Mouse (Mus musculus): ENCODE data around the gene Sp6. TPM values are rescaled to one million over a fixed set of nuclear protein-coding genes. Genes with fewer than 3 reads are reported as not detected.

The Sp6 gene
- polyA plus RNA-seq, 1 experiment from 2014 or later = 0.03 TPM

GRCm38 (mm10) chr11:97066656-97067360, 53.6 kb downstream of the Sp6 start:
- no peak for ATAC-seq (ENCODE audit: insufficient read depth)
- 63% methylated on average over 22 of the region's 22 CpGs for WGBS (ENCODE audit: insufficient replicate concordance)

GRCm38 (mm10) chr11:97069333-97069732, 56.1 kb downstream of the Sp6 start:
- Histone ChIP-seq H3K27me3 (no peaks in the 10 kb centered on the region), H3K27ac (replicated peaks) (no peak overlapping the region), H3K9ac (no peak overlapping the region), H3K4me1 (replicated peaks) (no peaks in the 10 kb centered on the region), H3K4me3 (replicated peaks) (no peak overlapping the region), H3K36me3 (replicated peaks) (peaks cover 10% of the 10 kb centered on the region; the same call in 1 of the 2 replicates), H3K9me3 (replicated peaks) (no peaks in the 10 kb centered on the region), H3K4me2 (no peak overlapping the region)
- WGBS (ENCODE audit: insufficient replicate concordance) = 63% methylated on average over 1 of the region's 1 CpGs
- no peak for ATAC-seq (ENCODE audit: insufficient read depth)

More at GRCm38 (mm10) chr11:97066656-97067360, 53.6 kb downstream of the Sp6 start:
- Histone ChIP-seq H3K36me3 (replicated peaks) (peaks cover 10% of the 10 kb centered on the region; the same call in 1 of the 2 replicates), H3K9me3 (replicated peaks) (no peaks in the 10 kb centered on the region), H3K9ac (no peak overlapping the region), H3K27me3 (no peaks in the 10 kb centered on the region), H3K4me1 (replicated peaks) (no peaks in the 10 kb centered on the region), H3K4me3 (replicated peaks) (no peak overlapping the region), H3K27ac (replicated peaks) (no peak overlapping the region), H3K4me2 (no peak overlapping the region)

- Histone ChIP-seq H3K9me3 (replicated peaks) (no peaks in the 10 kb centered on the region), H3K4me1 (replicated peaks) (no peaks in the 10 kb centered on the region), H3K4me3 (replicated peaks) (no peak overlapping the region), H3K9ac (no peak overlapping the region), H3K4me2 (no peak overlapping the region), H3K27me3 (no peaks in the 10 kb centered on the region), H3K27ac (replicated peaks) (no peak overlapping the region), H3K36me3 (replicated peaks) (peaks cover 10% of the 10 kb centered on the region; the same call in 1 of the 2 replicates)
- WGBS (ENCODE audit: insufficient replicate concordance) = 60% methylated on average over 2 of the region's 2 CpGs
- ATAC-seq (ENCODE audit: insufficient read depth) = no peak
Observed at GRCm38 (mm10) chr11:97069770-97070169, 56.6 kb downstream of the Sp6 start.

GRCm38 (mm10) chr11:97071129-97071528, 57.9 kb downstream of the Sp6 start:
- H3K4me2 ChIP-seq = no peak overlapping the region
- WGBS (ENCODE audit: insufficient replicate concordance) = 33% methylated on average over 1 of the region's 1 CpGs
- H3K4me3 ChIP-seq (replicated peaks) = no peak overlapping the region
- no peaks in the 10 kb centered on the region for H3K4me1 ChIP-seq (replicated peaks)
- no peak overlapping the region for H3K27ac ChIP-seq (replicated peaks)
- no peaks in the 10 kb centered on the region for H3K9me3 ChIP-seq (replicated peaks)
- H3K9ac ChIP-seq = no peak overlapping the region
- no peak for ATAC-seq (ENCODE audit: insufficient read depth)
- no peaks in the 10 kb centered on the region for H3K27me3 ChIP-seq
- H3K36me3 ChIP-seq (replicated peaks) = peaks cover 10% of the 10 kb centered on the region; the same call in 1 of the 2 replicates

GRCm38 (mm10) chr11:97072533-97072932, 59.3 kb downstream of the Sp6 start:
- no peaks in the 10 kb centered on the region for H3K9me3 ChIP-seq (replicated peaks)
- no peak for ATAC-seq (ENCODE audit: insufficient read depth)
- no peak overlapping the region for H3K27ac ChIP-seq (replicated peaks)
- WGBS (ENCODE audit: insufficient replicate concordance) = 26% methylated on average over 3 of the region's 3 CpGs
- H3K36me3 ChIP-seq (replicated peaks) = 0 out of 2 replicates have a peak, but pooled peaks cover 5% of the 10 kb centered on the region
- no peaks in the 10 kb centered on the region for H3K4me1 ChIP-seq (replicated peaks)
- H3K4me3 ChIP-seq (replicated peaks) = no peak overlapping the region
- no peaks in the 10 kb centered on the region for H3K27me3 ChIP-seq
- H3K9ac ChIP-seq = no peak overlapping the region
- H3K4me2 ChIP-seq = no peak overlapping the region

GRCm38 (mm10) chr11:97074235-97074634, 61.0 kb downstream of the Sp6 start:
- no peak overlapping the region for H3K4me3 ChIP-seq (replicated peaks)
- 47% methylated on average over 8 of the region's 8 CpGs for WGBS (ENCODE audit: insufficient replicate concordance)
- no peaks in the 10 kb centered on the region for H3K9me3 ChIP-seq (replicated peaks)
- H3K36me3 ChIP-seq (replicated peaks) = no peaks in the 10 kb centered on the region
- no peak overlapping the region for H3K27ac ChIP-seq (replicated peaks)
- no peaks in the 10 kb centered on the region for H3K4me1 ChIP-seq (replicated peaks)
- H3K4me2 ChIP-seq = no peak overlapping the region
- no peaks in the 10 kb centered on the region for H3K27me3 ChIP-seq
- no peak for ATAC-seq (ENCODE audit: insufficient read depth)
- no peak overlapping the region for H3K9ac ChIP-seq

Small RNAs within 50 kb of the gene (microRNA-seq; reads per million reads assigned to microRNA genes)
- gene Mir8103 = 2.5 reads per million, percentile 2 among the genes with 10 or more reads in this experiment

Other genes starting within 250 kb of the Sp6 start
- gene Snx11, start 235.8 kb upstream of the Sp6 start, polyA plus RNA-seq (2015; fragmentation: Nextera tagmentation; extraction: Ambion mirVana) = 8.6 and 8.7 TPM in 2 replicates
- gene Cbx1, start 224.3 kb upstream of the Sp6 start, polyA plus RNA-seq (2015; fragmentation: Nextera tagmentation; extraction: Ambion mirVana) = 26.1 and 29.8 TPM in 2 replicates
- gene Nfe2l1, start 183.4 kb upstream of the Sp6 start, polyA plus RNA-seq (2015; fragmentation: Nextera tagmentation; extraction: Ambion mirVana) = 18.8 and 20.8 TPM in 2 replicates
- 21.1 and 21.4 TPM in 2 replicates for gene Copz2, start 163.5 kb upstream of the Sp6 start, polyA plus RNA-seq (2015; fragmentation: Nextera tagmentation; extraction: Ambion mirVana)
- 33.7 and 40.6 TPM in 2 replicates for gene Cdk5rap3, start 96.9 kb upstream of the Sp6 start, polyA plus RNA-seq (2015; fragmentation: Nextera tagmentation; extraction: Ambion mirVana)
- 5.9 and 6.1 TPM in 2 replicates for gene Prr15l, start 85.3 kb upstream of the Sp6 start, polyA plus RNA-seq (2015; fragmentation: Nextera tagmentation; extraction: Ambion mirVana)
- 719 and 785 TPM in 2 replicates for gene Pnpo, start 69.4 kb upstream of the Sp6 start, polyA plus RNA-seq (2015; fragmentation: Nextera tagmentation; extraction: Ambion mirVana)
- gene Sp2, start 30.4 kb upstream of the Sp6 start, polyA plus RNA-seq (2015; fragmentation: Nextera tagmentation; extraction: Ambion mirVana) = 17.6 and 18.0 TPM in 2 replicates
- 11.8 and 13.2 TPM in 2 replicates for gene Scrn2, start 16.5 kb downstream of the Sp6 start, polyA plus RNA-seq (2015; fragmentation: Nextera tagmentation; extraction: Ambion mirVana)
- 0.08 and 0.54 TPM in 2 replicates for gene Lrrc46, start 28.0 kb downstream of the Sp6 start, polyA plus RNA-seq (2015; fragmentation: Nextera tagmentation; extraction: Ambion mirVana)
- gene Mrpl10, start 28.2 kb downstream of the Sp6 start, polyA plus RNA-seq (2015; fragmentation: Nextera tagmentation; extraction: Ambion mirVana) = 34.0 and 34.6 TPM in 2 replicates
- 2.3 and 2.9 TPM in 2 replicates for gene Osbpl7, start 37.2 kb downstream of the Sp6 start, polyA plus RNA-seq (2015; fragmentation: Nextera tagmentation; extraction: Ambion mirVana)
- 0.08 and 0.15 TPM in 2 replicates for gene Tbx21, start 101.9 kb downstream of the Sp6 start, polyA plus RNA-seq (2015; fragmentation: Nextera tagmentation; extraction: Ambion mirVana)
- 1.9 and 2.1 TPM in 2 replicates for gene Tbkbp1, start 138.1 kb downstream of the Sp6 start, polyA plus RNA-seq (2015; fragmentation: Nextera tagmentation; extraction: Ambion mirVana)
- gene Kpnb1, start 174.5 kb downstream of the Sp6 start, polyA plus RNA-seq (2015; fragmentation: Nextera tagmentation; extraction: Ambion mirVana) = 18.4 and 18.6 TPM in 2 replicates

Measured in liver, embryonic 15.5 days (tissue).